Mouse (Mus musculus) splenic B cell, adult 2 months (primary cell): Measurements from ENCODE around the gene Ccdc61.
"Not testable (repeated sequence)": the region's sequence is repeated elsewhere in the genome, so short reads cannot be mapped to it uniquely, and the experiment has no call there.

Experiments used
- DNase-seq: peaks from one replicate; pipeline ENCODE4 v3.0.0-alpha.2; 2011; ENCODE audit warnings: low read depth, low spot score
- H3K27me3 ChIP-seq: 2 replicates; pipeline ENCODE4 v1.6.1; 2012; ENCODE audit warnings: mild to moderate bottlenecking, low read length, moderate library complexity, mixed read lengths; ENCODE audit not compliant: control insufficient read depth, poor library complexity, insufficient read depth, severe bottlenecking
- H3K36me3 ChIP-seq: 2 replicates; pipeline ENCODE4 v1.6.1; 2012; ENCODE audit warnings: mild to moderate bottlenecking, low read length, moderate library complexity, mixed read lengths; ENCODE audit not compliant: control insufficient read depth, poor library complexity, insufficient read depth, severe bottlenecking

Ccdc61 gene

DNA sequence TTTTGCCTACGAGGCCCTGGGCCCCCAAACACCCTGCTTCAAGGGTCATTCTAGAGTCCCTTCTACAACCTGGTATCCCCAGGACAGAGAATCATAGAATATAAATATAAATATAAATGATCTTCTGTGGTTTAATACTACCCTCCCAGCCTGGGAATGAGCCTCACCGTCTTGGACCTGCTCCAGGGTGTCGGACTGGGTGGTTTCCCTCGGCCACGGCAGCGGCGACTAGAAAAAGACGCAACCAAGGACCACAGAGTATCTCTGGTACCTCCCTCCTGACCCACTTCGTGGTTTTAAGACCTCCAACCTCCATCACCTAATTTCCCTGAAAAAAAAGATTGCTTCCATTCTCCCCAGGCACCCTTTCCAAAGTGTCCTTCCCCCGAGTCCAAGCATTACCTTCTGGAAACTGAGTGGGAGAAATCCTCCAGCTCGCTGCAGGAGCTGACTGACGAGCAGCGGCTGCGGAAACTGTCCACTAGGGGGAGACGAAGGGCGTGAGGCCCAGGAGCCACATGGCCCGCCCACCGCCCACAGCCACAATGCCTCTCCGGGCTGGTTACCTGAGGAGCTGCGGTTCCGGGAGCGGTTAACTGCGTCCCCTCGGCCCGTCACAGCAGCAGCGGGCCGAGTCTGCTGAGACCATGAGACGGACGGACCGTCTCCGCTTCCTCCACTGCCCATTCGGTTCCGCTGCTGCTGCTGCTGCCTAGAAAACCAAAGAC is 18.2 kb downstream of the Ccdc61 start:
- peak; percentile 87 for DNase-seq
- peaks cover 4% of the 10 kb centered on the region for H3K36me3 ChIP-seq

DNA sequence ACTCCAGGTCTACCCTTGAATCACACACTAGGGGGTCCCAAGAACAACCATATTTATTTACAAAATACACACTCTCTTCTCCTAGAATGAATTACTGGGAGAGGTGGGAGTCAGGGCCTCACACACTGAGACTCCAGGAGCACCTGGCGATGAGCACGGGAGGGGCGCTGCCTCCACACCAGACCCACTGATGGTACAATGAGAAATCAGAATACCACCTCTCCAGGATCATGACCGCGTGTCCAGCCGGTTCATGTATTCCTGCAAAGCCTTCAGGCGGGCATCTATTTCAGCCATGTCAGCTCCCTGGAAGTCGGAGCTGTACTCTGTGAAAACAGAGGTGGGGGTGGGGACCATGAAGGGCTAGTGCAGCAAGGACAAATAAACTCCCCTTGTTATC is 19.4 kb downstream of the Ccdc61 start:
- H3K36me3 ChIP-seq: peaks cover 4% of the 10 kb centered on the region
- no peak for DNase-seq
- no peaks in the 10 kb centered on the region for H3K27me3 ChIP-seq

More for the DNA sequence above, 18.2 kb downstream of the Ccdc61 start:
- no peaks in the 10 kb centered on the region for H3K27me3 ChIP-seq

DNA sequence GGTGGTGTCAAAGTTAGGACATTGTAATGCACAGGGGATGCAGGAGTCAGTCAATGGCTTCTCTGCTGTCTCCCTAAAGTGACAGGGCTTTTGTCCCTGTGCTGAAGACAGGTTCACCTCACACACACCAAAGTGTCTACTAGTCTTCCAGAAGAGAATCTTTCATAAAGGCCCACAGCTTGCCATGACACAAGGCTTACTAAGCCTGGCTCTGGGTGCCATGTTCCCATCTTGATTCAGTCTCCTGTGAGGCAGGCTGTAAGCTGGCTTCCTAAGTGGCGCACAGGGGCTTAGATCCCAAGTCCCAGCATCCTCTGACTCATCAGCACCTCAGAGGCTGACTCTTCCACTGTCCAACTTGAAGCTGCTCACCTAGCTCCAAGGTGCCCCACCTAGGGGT is 23.3 kb downstream of the Ccdc61 start:
- no peak for DNase-seq

DNA sequence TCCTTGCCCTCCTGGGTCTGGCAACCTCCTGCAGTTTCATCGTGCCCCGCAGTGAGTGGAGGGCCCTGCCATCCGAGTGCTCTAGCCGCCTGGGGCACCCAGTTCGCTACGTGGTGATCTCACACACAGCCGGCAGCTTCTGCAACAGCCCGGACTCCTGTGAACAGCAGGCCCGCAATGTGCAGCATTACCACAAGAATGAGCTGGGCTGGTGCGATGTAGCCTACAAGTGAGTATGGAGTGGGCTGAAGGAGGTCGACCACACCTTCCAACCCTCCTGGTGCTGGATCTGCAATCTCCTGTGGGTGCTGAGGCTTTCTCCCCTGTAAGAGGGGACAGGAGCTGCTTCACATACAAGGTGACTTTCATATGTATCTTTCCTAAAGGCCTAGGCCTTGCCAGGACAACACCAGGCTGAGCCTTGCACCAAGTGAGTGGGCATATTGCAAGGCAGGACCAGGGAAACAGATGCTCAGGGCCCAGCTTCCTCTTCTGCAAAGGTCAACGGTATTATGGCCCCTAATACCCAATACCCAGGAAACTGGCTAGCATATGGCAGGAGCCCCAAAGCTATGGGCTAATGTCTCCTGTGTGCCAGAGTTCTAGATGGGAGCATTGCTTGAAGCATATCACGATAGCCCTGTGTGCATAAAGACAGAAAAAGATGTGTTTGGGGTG is 25.3 kb downstream of the Ccdc61 start:
- Histone ChIP-seq H3K27me3 (no peaks in the 10 kb centered on the region), H3K36me3 (no peaks in the 10 kb centered on the region; the same call in 1 of the 2 replicates)
- DNase-seq: no peak

More for the DNA sequence above, 23.3 kb downstream of the Ccdc61 start:
- peaks cover 4% of the 10 kb centered on the region for H3K36me3 ChIP-seq
- H3K27me3 ChIP-seq: no peaks in the 10 kb centered on the region

DNA sequence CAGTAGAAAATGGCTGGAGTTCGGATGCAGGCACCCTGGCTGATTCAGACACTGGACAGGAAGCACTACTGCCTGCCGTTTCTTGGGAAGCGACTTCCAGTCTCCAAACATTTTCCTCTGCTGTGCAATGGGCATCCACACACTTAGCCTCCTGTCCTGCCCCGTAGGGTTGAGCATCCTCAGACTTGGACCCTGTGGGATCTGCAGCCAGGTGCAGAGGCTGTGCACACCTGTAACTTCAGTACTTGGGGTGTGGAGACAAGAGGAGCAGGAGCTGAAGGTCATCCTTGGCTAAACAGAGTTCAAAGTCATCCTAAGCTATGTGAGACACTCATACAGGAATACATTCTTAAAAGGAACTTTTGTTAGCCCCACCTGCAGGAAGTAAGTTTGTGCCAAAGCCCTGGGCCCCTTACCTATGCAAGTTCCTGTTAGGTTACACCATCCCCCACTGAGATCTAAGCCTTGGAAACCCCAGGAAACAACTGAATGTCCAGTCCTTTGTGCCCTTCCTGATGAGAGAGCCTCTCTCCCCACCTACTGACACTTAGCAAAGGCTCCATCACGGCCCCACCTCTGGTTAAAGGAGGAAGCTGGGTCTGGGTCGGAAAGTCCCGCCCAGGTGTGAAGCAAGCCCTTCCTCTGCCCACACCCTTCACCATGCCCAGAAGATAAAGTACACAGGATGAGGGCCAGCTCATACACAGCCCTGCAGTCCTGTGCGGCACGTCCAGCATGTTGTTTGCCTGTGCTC is 26.0 kb downstream of the Ccdc61 start:
- no peaks in the 10 kb centered on the region for H3K27me3 ChIP-seq
- DNase-seq: peak; percentile 62

DNA sequence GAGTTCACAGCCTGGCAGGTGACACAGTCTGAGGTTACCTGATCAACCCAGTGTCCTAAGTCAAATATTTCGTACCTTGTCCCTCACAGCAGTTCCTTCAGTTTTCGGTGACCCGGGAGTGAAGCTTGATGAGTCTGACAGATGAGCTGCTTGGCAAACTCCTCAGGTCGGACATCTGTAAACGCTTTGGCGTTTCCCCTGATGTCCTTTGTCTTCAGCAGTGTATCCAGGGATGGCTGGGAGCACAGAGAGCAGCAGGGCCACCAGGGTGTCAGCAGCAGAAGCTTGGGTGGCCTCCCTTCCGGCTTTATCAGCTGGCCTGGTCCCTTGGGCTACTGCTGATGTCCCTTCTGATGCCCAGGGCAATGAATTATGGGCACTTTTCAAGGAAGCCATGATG is 31.5 kb downstream of the Ccdc61 start:
- H3K36me3 ChIP-seq: no peaks in the 10 kb centered on the region

More for the DNA sequence above, 26.0 kb downstream of the Ccdc61 start:
- no peaks in the 10 kb centered on the region; the same call in 1 of the 2 replicates for H3K36me3 ChIP-seq

DNA sequence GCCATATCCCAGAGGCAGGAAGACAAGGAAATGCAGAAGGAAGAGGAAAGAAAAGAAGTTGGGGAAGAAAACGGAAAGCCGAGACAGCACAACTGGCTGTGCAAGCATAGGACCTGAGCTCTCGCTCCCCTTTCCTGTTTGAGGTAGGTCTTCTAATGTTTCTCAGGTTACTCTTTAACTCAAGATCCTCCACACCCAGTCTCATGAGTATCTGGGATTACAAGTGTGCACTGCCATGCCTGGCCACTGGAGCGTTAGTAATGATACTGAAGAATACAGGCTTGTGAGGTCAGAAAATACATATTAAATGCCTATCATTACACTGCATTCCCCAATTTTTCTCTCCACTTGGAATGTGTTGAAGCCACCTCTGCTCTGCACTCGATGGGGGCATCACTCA is 34.8 kb downstream of the Ccdc61 start:
- no peak for DNase-seq
- H3K36me3 ChIP-seq: no peaks in the 10 kb centered on the region
- peaks cover 2% of the 10 kb centered on the region; the same call in 1 of the 2 replicates for H3K27me3 ChIP-seq

More for the DNA sequence above, 31.5 kb downstream of the Ccdc61 start:
- DNase-seq: no peak
- no peaks in the 10 kb centered on the region; the same call in 1 of the 2 replicates for H3K27me3 ChIP-seq

DNA sequence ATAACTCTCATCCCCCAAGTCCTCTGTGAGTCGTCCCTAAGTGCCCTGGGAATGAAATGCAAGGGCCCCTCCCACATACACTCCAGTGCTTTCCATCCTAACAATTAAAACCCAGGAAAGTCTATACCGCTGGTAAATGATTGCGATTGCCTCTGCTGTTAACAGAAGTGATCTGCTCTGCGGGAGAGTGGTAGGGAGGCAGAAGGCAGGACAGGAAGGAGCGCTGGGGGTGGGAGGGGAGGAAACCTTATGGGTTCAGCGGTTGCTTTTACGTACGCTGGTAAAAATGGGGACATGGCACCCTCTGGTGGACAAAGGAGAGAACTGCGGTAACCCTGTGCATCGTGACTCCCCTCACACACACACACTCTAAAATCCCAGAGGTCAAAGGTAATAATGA is 37.0 kb downstream of the Ccdc61 start:
- Histone ChIP-seq H3K27me3 (peaks cover 2% of the 10 kb centered on the region; the same call in 1 of the 2 replicates), H3K36me3 (no peaks in the 10 kb centered on the region)
- peak; percentile 90 for DNase-seq

DNA sequence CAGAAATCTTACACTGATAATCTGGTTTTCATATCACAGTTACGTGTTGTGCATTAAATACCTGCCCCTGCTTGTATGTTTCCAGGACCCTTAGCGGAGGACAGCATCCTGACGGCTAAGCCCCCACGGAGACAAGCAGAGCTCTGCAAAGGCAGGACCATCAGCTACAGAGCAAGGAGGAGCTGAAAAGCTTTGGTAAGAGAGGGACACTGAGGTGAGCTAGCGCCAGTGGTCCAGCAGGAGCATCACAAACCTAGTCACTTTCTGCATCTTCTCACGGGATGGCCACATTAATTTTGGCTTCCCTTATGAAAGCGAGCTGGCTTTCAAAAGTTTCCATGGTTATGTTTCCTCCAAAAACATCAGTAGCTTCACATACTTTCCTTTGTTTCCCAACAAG is 37.4 kb downstream of the Ccdc61 start:
- Histone ChIP-seq H3K27me3 (0 out of 2 replicates have a peak, but pooled peaks cover 2% of the 10 kb centered on the region), H3K36me3 (no peaks in the 10 kb centered on the region)
- no peak for DNase-seq

DNA sequence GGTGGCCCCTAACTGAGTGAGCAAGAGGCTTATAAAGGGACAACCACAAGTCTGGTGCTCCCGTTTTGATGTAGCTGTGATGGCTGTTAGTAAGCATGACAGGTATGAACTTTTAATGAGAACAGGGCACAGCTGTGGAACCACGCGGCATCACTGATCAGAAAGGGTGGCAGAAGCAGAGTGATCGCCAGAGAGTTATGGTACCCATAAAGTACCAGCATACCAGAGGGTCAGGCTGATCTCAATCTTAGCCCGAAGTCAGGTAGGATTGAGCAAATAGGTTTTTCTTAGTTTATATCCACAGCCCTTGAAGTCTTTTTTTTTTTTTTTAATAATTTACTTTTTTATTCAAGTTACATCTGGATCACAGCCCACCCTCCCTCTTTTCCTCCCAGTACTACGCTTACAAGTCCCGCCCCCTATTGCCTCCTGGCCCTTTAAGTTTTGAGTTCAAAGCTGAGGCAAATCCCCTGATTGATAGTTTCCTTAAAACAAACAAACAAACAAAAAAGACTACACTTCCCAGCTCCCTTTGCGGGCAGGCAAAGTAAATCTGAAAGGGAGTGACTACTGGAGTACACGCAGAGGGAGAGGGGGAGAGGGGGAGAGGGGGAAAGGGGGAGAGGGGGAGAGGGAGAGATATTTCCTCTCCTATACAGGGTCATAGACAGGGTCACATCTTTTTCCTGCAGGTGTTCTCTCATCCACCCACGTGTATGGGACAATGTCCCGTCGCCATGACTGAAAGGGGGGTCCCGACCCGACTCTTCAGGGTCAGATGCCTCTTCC is 38.0 kb downstream of the Ccdc61 start:
- 0 out of 2 replicates have a peak, but pooled peaks cover 2% of the 10 kb centered on the region for H3K27me3 ChIP-seq

DNA sequence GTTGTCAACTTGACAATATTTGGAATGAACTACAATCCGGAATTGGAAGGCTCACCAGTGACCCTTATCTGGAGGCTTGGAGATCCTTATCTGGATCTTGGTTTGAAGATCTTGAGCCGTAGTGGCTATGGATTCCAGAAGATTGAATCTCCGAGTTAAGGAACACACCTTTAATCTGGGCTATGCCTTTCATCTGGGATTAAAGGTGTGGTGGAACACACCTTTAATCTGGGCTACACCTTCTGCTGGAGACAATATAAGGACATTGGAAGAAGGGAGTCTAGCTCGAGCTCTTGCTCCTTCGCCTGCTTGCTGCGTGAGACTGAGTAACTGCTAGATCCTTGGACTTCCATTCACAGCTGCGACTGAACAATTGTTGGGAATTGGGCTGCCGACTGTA is 39.2 kb downstream of the Ccdc61 start, which contains the start of gene Pglyrp1:
Pglyrp1 (plus strand) TSS at position 301 of the 400 bp plus-strand sequence.
- not testable (repeated sequence) for H3K27me3 ChIP-seq, H3K36me3 ChIP-seq, DNase-seq

More for the DNA sequence above, 38.0 kb downstream of the Ccdc61 start:
- H3K36me3 ChIP-seq: no peaks in the 10 kb centered on the region
- no peak for DNase-seq

DNA sequence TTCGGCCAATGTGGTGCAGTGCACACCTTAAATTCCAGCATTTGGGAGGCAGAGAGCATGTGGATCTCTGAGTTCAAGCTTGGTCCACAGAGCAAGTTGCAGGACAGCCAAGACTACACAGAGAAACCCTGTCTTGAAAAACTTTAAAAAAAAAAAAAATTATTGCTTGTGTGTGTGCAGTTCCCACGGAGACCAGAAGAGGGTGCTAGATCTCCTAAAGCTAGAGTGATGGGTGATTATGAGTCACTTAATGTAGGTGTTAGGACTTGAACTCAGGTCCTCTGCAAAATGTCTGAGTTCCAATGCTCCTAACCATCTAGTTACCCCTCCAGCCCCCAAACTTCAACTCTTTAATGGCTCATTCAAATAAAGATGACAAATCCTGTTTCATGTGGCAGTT is 41.7 kb downstream of the Ccdc61 start:
- Histone ChIP-seq H3K27me3 (0 out of 2 replicates have a peak, but pooled peaks cover 2% of the 10 kb centered on the region), H3K36me3 (no peaks in the 10 kb centered on the region)
- DNase-seq: no peak

DNA sequence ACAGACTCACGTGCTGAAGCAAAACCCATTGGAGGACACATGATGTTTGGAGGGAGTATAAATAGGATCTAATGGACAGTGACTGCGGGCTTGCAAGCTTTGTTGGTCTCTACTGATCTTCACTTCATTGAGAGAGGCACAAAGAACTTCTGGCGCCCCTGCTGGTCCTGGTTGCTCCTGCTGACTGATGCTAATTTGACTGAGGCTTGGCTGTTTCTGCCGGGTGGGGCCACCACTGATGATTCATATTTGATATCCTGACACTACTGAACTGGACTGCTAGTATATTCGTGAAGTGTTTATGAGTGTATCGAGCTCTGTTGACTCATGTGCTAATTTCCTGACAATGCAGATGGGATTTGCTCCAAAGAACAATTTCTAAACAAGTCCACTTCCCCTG is 47.4 kb downstream of the Ccdc61 start:
- Histone ChIP-seq H3K27me3 (no peaks in the 10 kb centered on the region), H3K36me3 (no peaks in the 10 kb centered on the region)
- no peak for DNase-seq

DNA sequence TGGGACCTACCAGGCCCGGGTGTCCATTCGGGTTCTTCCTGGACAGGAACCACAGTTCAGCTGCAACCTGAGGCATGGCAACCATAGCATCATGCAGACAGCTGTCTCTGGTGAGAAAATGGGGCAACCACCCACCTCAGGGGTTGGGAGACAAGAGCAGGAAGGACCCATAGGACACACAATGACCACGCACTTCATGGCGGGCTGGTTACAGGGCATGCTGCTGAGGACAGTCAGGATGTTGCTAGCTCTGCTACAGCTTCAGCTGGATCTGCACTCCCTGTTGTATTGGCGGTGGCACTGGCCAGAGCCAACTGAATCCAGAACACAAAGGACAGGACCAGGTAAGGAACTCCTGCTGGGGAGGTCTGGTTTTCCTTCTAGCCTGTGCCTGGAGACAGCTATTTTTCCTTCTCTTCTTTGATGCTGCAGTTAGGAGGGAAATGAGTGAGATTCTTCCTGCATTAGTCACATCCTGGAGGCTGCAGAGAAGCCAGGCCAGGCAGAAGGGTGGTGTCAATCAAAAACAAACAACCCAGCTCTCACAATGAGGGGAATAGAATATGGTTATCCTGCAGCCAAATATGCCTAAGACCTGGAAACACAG is 51.8 kb downstream of the Ccdc61 start:
- H3K36me3 ChIP-seq: no peaks in the 10 kb centered on the region
- H3K27me3 ChIP-seq: no peaks in the 10 kb centered on the region
- no peak for DNase-seq
